Mouse (Mus musculus): ENCODE data around the gene Camta1.

Gene Camta1

DNA sequence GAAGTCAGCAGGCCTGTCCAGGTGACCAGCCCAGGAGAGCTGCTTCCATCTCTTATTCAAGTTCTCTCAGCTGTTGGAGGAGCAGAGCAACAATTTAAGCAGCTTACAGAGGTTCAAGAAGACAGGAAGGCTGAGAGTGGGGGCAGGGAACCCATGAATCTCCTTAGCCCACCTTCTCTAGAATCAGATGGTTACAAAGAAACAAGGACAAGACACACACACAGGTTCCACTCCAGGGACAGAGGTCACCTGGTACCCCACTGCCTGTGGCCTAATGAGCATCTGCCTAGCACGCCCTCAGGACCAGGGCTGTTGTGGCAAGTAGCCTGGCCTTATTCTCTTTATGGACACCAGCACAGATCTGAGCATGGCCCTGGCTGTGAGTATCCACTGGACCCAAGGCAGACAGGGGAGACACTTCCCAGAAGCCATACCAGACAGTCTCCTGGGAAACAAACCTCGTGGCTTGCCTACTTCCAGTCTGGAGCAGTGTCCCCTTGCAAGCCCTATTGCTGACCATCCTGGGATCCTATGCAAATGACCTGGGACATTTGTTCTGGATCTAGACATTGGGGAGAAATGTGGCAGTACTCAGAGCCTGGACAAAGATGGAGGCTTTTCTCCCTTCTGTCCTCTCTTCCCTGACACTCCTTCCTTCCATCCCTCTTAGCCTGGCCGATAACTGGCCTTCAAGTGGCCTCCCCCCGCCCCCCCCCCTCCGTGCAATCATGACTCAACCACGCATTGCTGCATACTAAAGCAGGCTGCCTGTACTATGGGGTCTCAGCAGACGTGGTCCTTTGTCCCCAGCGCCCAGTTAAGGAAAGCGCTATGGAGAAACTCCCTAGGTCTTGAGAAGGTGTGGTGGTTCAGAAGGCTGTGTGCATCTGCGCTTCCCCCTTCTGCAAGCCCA lies 733.8 kb downstream of the Camta1 start:
- no peak for DNase-seq (ENCODE audit: low read depth, low spot score)

- no peak for DNase-seq (ENCODE audit: low read depth, low spot score)
These were observed 742.8 kb downstream of the Camta1 start for GRCm38 (mm10) chr4:151118883-151119282.

DNA sequence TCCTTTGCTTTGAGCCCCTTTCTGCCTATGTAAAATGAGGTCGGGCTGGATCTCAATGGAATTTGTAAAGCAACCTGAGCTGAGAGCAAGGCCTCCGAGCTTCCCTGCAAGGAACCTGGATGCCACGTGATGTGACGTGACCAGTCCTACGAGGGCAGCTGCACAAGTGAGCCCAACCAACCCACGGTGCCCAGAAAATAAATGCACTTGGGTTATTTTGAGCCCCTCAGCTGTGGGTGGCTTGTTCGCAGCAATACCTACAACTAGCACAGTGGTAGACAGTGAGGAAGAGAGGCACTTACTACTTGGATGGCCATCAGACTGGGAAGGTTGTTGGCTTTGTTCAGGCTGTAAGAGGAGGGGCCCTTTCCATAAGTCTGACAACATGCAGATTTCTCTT lies 747.1 kb downstream of the Camta1 start:
- no peak for DNase-seq (ENCODE audit: low read depth, low spot score)

GRCm38 (mm10) chr4:151111226-151111625 lies 750.5 kb downstream of the Camta1 start:
- no peak for DNase-seq (ENCODE audit: low read depth, low spot score)

GRCm38 (mm10) chr4:151108834-151109241 lies 752.8 kb downstream of the Camta1 start:
- no peak for DNase-seq (ENCODE audit: low read depth, low spot score)

DNA sequence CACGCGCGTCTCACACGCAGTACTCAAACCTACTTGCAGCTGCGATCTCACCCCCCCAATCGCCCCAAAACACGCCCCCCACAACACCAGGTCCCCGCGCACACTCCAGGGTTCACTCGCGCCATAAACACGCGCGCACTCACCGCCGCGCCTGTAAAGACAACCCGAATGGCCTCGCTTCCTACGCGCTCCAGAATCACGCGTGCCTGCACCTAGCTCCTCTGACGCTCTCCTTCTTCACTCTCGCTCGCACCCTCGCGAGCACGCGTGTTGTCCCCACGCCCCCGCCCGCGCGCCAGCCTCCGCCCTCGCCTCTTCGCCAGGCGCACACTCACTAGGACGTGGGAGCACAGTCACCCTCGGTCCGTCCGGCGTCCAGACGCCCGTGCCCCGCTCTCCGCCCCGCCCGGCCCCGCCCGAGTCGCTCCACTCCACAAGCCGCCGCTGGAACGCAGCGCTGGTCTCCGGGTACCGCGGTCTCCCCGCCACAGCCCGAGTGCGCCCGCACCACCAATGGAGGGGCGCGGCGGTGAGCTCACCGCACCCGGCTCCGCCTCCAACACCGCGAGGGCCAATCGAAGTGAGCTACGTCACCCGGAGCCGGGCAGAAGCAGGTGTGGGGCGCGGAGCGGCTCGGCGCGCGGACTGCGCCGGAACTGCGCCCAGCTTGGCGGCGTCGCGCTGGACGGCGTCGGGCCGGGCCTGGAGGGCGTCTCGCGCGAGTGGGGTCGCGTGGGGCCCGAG lies 753.5 kb downstream of the Camta1 start:
- no peak for DNase-seq (ENCODE audit: low read depth, low spot score)

DNA sequence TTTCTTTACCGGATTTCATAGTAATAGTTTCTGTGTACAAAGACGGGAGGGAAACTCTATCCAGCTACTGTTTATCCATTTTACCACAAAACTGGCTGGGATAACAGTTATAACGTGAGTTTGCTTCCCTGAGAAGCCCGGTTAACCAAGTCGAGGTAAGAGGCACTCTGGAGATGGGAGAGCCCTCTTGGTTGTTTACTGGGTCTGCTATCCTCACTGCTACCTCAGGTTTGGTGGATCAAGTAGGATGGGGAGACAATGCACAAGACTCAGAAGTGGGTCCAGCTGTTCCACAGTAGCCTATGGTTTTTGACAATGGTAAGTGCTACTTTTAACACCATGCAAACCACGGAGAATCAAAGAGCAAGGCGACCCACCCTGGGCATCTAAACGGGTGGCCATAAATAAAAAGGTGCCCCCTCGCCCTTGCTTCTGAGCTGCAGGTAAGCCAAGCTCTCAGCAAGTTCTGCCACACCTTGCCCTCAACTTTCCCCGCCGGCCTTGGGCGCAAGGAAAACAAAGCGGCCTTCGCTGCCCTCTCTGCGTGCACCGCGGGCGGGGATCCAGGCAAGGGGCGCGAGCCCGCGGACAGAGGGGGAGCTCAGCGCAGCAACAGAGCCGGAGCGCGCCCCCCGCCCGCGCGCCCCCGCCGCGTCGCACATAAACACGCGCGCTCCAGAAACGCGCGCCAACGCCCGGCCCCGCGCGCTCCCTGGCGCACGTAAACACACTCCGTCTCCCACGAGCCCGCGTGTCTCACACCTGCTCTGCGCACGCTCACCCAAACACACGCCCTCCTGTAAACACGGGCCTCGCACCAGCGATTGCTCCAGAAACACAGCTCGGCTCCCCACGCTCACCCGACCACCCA lies 754.3 kb downstream of the Camta1 start:
- no peak for DNase-seq (ENCODE audit: low read depth, low spot score)

GRCm38 (mm10) chr4:151106468-151106867 lies 755.2 kb downstream of the Camta1 start:
- DNase-seq (ENCODE audit: low read depth, low spot score): no peak

GRCm38 (mm10) chr4:151105886-151106285 lies 755.8 kb downstream of the Camta1 start:
- DNase-seq (ENCODE audit: low read depth, low spot score): no peak

GRCm38 (mm10) chr4:151104147-151104546 lies 757.5 kb downstream of the Camta1 start:
- no peak for DNase-seq (ENCODE audit: low read depth, low spot score)

GRCm38 (mm10) chr4:151103646-151104045 lies 758.0 kb downstream of the Camta1 start:
- DNase-seq (ENCODE audit: low read depth, low spot score): no peak

DNA sequence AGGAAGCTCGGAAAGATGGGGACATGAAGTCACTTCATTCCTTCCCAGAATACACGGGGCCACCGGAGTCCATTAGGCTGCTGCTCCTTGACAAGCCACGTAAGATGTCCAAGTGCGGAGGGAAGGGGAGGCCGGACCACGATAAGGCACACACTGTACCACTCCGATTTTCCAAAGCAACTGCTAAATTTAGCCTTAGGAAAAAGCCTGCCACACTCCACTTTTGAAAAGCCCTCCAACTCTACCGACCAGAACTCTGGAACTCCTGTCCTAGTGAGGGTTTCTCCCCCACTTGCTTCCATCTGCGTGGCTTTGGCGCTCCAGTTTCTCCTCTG lies 764.6 kb downstream of the Camta1 start:
- no peak for DNase-seq (ENCODE audit: low read depth, low spot score)

- DNase-seq (ENCODE audit: low read depth, low spot score): no peak
These were observed 765.2 kb downstream of the Camta1 start for GRCm38 (mm10) chr4:151096334-151097103.

GRCm38 (mm10) chr4:151095207-151095606 lies 766.5 kb downstream of the Camta1 start:
- peak; percentile 39 for DNase-seq (ENCODE audit: low read depth, low spot score)

DNA sequence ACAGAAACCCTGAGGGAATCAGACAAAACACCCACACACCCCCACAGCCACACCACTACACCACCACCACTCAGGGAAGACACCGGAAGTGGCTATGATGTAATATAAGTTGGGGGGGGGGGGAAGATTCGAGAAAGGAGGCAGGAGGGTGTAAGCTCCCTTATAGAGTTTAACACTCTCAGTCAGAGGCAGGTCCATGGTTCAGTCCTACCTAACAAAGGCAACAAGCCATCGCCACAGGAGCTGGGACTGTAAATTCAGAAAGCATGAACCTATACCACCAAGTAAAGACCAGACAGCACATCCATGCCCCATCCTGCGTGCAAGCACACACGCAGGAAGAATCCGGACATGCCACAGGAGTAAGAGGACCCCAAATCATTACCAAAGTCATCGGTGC lies 772.4 kb downstream of the Camta1 start, which contains the start of gene Gm13090:
Gene Gm13090 (plus strand): TSS at position 301 of the 400 bp plus-strand sequence.
- DNase-seq (ENCODE audit: low read depth, low spot score): no peak

- DNase-seq (ENCODE audit: low read depth, low spot score): no peak
These were observed 772.9 kb downstream of the Camta1 start for GRCm38 (mm10) chr4:151088819-151089218.

- DNase-seq (ENCODE audit: low read depth, low spot score): no peak
These were observed 774.3 kb downstream of the Camta1 start for GRCm38 (mm10) chr4:151087358-151087757.

GRCm38 (mm10) chr4:151083027-151083426 lies 778.6 kb downstream of the Camta1 start:
- no peak for DNase-seq (ENCODE audit: low read depth, low spot score)

GRCm38 (mm10) chr4:151081977-151082376 lies 779.7 kb downstream of the Camta1 start:
- DNase-seq (ENCODE audit: low read depth, low spot score): no peak

GRCm38 (mm10) chr4:151081355-151081754 lies 780.3 kb downstream of the Camta1 start:
- no peak for DNase-seq (ENCODE audit: low read depth, low spot score)

DNA sequence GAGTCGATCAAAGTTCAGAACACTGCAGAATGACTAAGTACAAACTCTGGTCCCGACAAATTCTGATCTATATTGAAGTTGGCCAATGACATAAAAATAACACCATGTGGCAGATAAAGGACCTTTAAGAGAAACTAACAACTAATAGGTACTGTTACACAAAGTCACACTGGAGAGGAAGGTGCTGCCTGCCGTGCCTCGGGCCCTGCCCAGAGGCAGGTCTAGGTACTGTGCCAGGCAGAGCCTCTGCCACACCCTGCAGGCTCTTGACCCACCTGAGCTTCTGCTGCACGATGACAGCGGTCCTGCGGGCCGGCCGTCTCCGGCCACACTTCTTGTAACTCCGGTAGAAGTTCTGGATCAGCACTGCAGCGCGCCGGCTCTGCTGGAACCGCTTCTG lies 786.9 kb downstream of the Camta1 start:
- DNase-seq (ENCODE audit: low read depth, low spot score): no peak
